Mouse (Mus musculus) mesoderm, embryonic 11.5 days (tissue): Measurements from ENCODE around the gene Eci1.

ENCODE experiments used
- DNase-seq: peaks from one replicate; pipeline ENCODE4 v3.0.0-alpha.2; 2012; ENCODE audit warnings: low read depth, low spot score

Eci1 gene

DNA sequence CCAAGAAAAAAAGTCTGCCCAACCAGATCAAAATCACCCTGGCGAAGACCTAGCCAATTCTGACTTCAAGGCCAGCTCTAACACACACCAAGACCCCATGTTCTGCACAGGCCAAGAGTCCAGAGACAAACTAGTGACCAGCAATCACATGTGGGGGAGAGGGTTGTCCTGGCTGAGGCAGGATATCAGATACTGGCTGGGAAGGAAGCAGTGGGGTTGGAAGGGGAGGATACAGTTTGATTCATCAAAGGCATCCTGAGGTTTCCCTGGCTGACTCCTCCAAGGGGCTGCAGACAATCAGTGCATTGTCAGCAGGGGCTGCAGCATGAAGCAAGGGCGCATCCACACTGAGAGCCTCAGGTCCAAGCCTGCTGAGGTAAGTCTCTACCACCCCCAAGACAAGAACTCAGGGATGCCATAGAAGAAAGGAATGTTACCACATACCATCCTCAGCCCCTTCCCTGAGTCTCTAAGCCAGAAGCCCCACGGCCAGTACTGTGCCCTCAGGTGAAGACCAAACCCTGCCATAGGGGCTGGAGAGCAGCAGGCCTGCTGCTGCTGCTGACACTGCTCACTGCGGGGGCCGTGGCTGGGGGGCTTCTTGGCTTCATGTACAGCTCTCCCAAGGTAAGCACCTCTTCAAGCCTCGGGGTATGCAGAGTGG is 47.3 kb downstream of the Eci1 start, which contains the start of gene Bricd5:
TSS of gene Bricd5 (plus strand) at position 273 of the 664 bp plus-strand sequence.
- no peak for DNase-seq

GRCm38 (mm10) chr17:24474557-24474956 is 48.1 kb downstream of the Eci1 start:
- no peak for DNase-seq

DNA sequence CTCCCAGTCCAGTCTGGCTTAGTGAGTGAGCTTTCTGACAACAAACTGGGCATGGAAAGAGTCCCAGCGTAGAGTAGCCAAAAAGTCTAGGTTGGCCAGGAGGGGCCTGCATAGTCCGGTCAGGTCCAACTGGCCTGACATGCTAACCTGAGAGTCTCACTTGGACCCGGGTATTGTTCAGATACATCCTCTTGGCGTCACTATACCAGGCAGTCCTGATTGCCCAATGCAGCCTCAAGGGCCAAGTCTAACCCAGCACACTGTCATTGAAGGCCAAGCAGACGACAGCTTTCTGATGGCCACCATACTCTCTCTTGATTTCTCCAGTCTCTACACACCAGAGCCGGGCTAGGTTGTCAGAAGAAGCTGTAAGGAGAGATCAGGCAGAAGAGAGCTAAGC is 49.1 kb downstream of the Eci1 start:
- DNase-seq: no peak

DNA sequence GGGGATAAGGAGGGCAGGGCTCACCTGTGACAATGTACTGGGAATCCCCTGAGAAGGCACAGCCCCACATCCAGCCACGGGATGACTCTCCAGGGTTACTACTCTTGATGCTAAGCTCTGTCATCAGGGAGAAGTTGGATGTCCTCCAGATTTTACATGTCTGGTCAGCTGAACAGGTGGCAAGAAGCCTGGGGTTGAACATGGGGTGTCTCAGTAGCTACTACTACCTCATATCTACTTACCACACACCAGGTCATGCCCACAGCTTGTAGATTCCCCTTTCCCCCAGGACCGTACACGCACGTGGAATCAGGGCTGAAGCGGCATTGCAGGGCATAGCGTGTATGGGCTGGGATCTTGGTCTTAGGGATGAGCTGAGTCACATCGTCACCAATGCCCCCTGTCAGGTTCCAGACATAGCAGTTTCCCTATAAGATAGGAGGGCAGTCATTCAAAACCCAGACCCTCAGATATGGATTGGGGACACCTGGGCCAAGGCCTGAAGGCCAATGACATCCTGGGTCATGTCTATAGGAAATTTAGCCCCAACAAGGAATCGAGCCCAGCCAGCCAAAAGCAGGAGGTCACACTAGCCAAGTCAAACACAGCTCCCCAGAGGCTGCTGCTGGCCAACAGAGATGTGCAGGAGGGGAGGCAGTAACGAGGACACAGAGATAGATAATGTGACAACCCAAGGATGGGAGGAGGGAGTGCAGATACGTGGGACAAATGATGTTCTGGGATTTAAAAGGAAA is 49.8 kb downstream of the Eci1 start:
- no peak for DNase-seq

DNA sequence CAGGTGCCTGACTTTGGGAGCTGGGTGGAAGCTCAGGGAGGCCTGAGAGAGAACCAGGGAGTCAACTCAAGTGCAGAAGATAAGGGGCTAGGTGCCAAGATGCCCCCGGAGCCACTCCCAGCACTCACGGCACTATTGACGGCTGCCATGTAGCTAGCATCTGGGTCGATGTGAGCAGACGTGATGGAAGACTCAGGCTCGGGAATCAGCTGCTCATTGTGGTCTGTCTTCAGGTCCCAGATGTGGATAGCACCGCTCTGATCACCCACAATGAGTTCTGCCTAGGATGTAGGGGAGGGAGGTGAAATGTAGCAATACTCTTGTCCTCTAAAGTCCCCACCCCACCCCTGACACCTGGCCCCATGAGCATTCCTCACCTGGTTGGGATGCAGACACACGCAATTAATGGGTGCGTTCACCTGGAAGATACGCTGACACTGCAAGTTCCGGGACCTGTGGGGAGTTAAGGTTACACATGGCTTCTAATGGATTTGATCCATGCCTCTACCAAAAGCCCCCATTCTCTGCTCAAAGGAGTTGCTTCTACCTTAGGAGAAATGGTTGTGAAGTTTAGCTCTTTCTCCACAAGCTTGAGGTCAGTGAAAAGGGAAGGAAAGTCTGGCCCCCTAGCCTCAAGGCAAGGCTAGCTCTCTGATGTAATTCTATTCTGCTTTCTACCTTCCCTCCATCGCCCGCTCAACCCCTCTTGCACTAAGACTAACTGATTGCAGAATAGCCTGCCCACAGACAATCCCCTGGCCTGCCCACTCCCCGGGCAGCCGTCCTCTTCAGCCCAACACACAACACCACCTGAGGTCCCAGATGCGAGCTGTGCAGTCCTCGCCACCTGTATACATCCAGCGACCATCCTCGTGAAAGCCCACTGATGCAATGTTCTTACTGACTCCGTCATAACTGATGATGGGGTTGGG is 50.9 kb downstream of the Eci1 start:
- no peak for DNase-seq

- no peak for DNase-seq
Measured at GRCm38 (mm10) chr17:24477985-24478600, 51.7 kb downstream of the Eci1 start.

DNA sequence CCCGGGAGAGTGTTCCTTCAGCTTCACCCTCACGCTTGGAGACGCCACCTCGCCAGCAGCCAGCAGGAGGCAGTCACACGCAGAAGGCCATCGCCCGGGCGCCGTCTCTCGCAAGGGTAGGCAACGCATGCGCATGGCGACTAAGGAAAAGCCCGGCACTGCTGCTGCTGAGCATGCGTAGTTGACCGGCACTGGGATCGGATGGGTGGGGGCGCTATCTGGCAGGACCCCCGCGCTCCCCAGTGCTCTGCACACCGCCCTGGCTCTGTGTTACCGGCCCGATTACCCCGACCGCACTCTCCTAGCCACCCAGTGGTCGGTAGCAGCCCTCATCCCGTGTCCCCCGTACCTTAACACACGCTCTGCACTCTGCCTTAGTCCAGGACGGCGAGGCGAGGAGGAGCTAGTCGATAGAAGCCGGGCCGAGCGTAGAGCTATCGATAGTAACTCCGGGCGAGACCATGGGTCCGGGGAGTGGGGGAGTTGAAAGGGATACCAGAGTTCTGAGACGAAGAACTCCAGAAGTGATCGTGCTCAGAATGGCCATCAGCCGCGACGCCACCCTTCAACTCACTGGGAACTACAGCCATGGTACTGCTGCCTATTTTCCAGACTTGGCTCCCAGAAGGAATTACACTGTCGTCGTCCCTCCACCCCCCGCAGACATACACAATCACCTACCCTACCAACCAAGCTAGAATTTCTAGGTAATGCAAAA is 52.4 kb downstream of the Eci1 start, which contains the start of gene Mlst8:
TSS of gene Mlst8 (minus strand) at position 416 of the 718 bp plus-strand sequence.
- DNase-seq: peak; percentile 97

- DNase-seq: no peak
Measured at GRCm38 (mm10) chr17:24479431-24479830, 53.0 kb downstream of the Eci1 start.

- no peak for DNase-seq
Measured at GRCm38 (mm10) chr17:24480201-24480826, 53.9 kb downstream of the Eci1 start.

- no peak for DNase-seq
Measured at GRCm38 (mm10) chr17:24481027-24481815, 54.8 kb downstream of the Eci1 start.

- DNase-seq: no peak
Measured at GRCm38 (mm10) chr17:24483495-24483894, 57.1 kb downstream of the Eci1 start.

DNA sequence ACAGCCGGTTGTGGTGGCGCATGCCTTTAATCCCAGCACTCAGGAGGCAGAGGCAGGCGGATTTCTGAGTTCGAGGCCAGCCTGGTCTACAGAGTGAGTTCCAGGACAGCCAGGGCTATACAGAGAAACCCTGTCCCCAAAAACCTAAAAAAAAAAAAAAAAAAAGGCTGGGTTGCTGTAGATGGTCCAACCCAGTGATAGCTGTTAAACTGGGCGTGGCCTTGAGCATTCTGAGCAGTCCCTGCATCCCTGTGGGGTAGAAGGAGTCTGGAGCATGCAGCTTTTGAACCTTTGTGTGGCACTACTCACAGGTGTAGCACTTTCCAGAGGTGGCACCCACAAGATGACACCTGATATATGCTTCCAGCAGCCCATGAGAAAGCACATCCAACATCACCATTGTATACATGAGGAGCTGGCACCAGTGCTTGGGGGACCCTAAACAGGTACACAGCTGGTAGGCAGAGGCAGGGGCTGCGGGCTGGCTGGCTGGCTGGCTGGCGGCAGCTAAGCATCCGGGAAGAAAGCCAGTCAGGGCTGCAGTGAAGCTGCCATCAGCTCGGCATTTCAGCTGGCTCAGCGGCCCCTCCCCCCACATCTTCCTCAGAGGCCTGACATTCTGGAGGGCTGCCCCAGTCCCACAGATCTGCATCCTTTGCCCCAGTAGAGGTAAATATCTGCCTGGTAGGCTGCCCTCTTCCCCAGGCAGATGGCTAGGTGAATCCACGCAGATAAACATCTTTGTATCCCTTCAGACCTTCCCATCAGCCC is 58.8 kb downstream of the Eci1 start:
- no peak for DNase-seq

GRCm38 (mm10) chr17:24488186-24488661 is 61.8 kb downstream of the Eci1 start, which contains the start of gene Caskin1:
TSS of gene Caskin1 (plus strand) at chr17:24488601.
- no peak for DNase-seq

- DNase-seq: no peak
Measured at GRCm38 (mm10) chr17:24488662-24489264, 62.3 kb downstream of the Eci1 start.
